Mouse (Mus musculus) spleen, adult 2 months (tissue): Measurements from ENCODE around the gene Depdc5. TPM values are rescaled to one million over a fixed set of nuclear protein-coding genes. Genes with fewer than 3 reads are reported as not detected.

Experiments used
- DNase-seq, 2 experiments: peaks; one replicate each; pipeline versions ENCODE4 v3.0.0 to v3.0.0-alpha.2; 2012 to 2021; ENCODE audit warnings: low spot score in 2 of 2, low read depth in 1 of 2
- H3K27ac ChIP-seq: fragments of 200-500 bp; 2 replicates; pipeline ENCODE4 v1.5.1; 2012; ENCODE audit warnings: low read length, inconsistent platforms; ENCODE audit not compliant: insufficient read depth
- H3K27me3 ChIP-seq: fragments of 200-500 bp; 2 replicates; pipeline ENCODE4 v1.6.1; 2012; ENCODE audit warnings: mild to moderate bottlenecking, moderate library complexity, low read length, inconsistent platforms; ENCODE audit not compliant: control insufficient read depth, insufficient read depth
- H3K36me3 ChIP-seq: fragments of 200-500 bp; 2 replicates; pipeline ENCODE4 v1.6.1; 2012; ENCODE audit warnings: mild to moderate bottlenecking, low read length, inconsistent platforms; ENCODE audit not compliant: control insufficient read depth, insufficient read depth
- H3K4me1 ChIP-seq: fragments of 200-500 bp; 2 replicates; pipeline ENCODE4 v1.6.1; 2011; ENCODE audit warnings: inconsistent platforms; ENCODE audit not compliant: control insufficient read depth, insufficient read depth, insufficient read length
- H3K4me3 ChIP-seq: fragments of 200-500 bp; 2 replicates; pipeline ENCODE4 v1.5.1; 2011; ENCODE audit warnings: mild to moderate bottlenecking, inconsistent platforms; ENCODE audit not compliant: insufficient read depth, insufficient read length; ENCODE audit errors: extremely low read depth
- CTCF ChIP-seq: fragments of 200-500 bp; IDR thresholded peaks from 2 replicates; pipeline ENCODE4 v1.5.1; 2011; ENCODE audit warnings: mild to moderate bottlenecking, inconsistent platforms; ENCODE audit not compliant: insufficient read depth, insufficient read length, insufficient replicate concordance; ENCODE audit errors: extremely low read depth
- POLR2A ChIP-seq: fragments of 200-500 bp; IDR thresholded peaks from 2 replicates; pipeline ENCODE4 v1.6.1; 2011; ENCODE audit warnings: low read depth, low read length, inconsistent platforms
- WGBS: fragments of 180-500 bp; shearing (Covaris S2); methylation state at CpG from one replicate; pipeline ENCODE4 v1.1.7; 2018; 5-methylcytosine and 5-hydroxymethylcytosine counted together
- polyA plus RNA-seq: library from polyadenylated mRNA; depleted of rRNA; stranded (reverse); fragments of >200 nt; gene quantifications from 2 replicates; pipeline ENCODE4 v1.2.3, GENCODE M21; 2012

Gene Depdc5
- polyA plus RNA-seq, 1 experiment, result 12.4 TPM

DNA sequence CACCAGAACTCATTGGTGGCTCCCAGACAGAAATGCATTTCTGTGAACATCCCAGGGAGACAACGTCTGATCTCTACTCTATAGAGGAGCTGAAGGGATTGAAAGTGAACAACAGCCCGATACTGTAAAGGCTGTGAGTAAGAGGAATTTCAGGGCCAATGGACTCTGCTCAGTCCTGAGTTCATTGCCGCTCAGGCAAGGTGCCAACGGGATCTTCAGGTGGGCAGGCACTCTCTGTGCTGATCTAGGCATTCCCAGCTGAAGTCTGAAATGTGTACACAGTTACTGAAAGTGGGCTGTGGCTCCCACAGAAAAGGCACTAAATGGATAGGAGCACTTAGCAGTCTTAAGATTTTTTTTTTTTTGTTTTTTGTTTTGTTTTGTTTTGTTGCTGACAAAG is 135.3 kb downstream of the Depdc5 start:
- no peak overlapping the region for H3K4me3 ChIP-seq
- H3K27ac ChIP-seq, result no peak overlapping the region
- no peaks in the 10 kb centered on the region for H3K36me3 ChIP-seq
- TF ChIP-seq CTCF (no peak), POLR2A (no peak)
- no peaks in the 10 kb centered on the region for H3K27me3 ChIP-seq
- no peaks in the 10 kb centered on the region for H3K4me1 ChIP-seq
- WGBS, result 94% methylated on average over 4 of the region's 4 CpGs
- DNase-seq, result no peak

DNA sequence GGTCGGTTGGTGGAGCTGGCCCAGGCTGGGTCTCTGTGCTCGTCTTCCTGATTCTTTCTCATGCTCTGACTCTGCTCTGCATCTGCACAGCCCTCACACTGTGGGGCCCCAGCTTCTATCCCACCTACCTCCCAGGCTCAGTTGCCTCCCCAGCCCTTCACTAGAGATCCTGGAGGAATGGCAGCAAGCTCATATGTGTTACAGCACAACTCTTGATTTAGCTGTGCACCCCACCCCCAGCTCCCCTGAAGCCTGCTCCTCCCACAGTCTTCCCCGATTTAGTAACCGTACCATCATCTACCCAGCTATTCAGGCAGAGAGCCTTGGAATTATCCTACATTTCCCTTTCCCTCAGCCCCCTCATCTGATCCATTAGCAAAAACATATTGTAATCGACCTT is 137.6 kb downstream of the Depdc5 start:
- H3K27me3 ChIP-seq, result no peaks in the 10 kb centered on the region
- H3K4me3 ChIP-seq, result no peak overlapping the region
- H3K27ac ChIP-seq, result no peak overlapping the region
- H3K4me1 ChIP-seq, result no peaks in the 10 kb centered on the region
- no peaks in the 10 kb centered on the region for H3K36me3 ChIP-seq
- DNase-seq, result no peak
- WGBS, result 87% methylated on average over 5 of the region's 5 CpGs
- no peak for TF ChIP-seq CTCF
- TF ChIP-seq POLR2A, result no peak

DNA sequence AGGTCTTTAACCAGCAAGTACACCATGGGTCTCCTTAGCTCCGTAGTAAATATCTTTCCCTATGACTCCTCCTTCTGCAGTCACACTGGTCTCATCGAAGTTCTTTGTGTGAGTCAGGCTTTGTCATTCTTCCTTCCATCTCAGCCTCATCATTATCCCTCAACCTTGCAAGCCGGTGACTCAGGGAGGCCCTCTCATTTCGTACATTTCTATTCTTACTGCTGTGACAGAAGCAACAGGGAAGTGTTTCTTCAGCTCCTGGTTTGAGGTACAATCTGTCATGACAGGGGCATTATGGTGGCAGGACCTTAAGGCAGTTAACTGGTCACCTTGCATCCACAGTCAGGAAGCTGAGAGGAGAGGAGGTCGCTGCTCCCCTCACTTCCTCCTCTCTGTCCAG is 139.3 kb downstream of the Depdc5 start:
- no peak for DNase-seq
- no peaks in the 10 kb centered on the region for H3K27me3 ChIP-seq
- H3K4me3 ChIP-seq, result no peak overlapping the region
- no peaks in the 10 kb centered on the region for H3K4me1 ChIP-seq
- 80% methylated on average over 5 of the region's 5 CpGs for WGBS
- no peak overlapping the region for H3K27ac ChIP-seq
- TF ChIP-seq CTCF (no peak), POLR2A (no peak)
- H3K36me3 ChIP-seq, result no peaks in the 10 kb centered on the region

DNA sequence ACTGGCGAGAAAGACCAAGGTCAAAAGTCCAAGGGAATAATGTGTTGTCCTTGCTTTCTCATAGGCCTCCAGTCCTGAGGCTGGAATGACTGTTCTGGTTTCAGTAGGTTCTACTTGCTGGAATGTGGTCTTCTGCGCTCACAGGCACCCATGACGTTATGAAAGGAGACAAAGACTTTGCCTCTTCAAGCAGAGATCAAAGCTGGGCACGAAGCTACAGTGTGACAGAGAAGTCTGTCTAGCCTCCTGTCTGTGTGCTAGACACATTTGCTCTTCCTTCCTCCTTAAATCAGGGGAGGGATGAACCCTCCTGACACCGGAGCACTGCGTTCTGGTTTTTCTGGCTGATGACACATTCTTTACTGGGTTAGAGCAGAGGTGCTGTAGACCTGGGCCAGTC is 140.0 kb downstream of the Depdc5 start:
- Histone ChIP-seq H3K36me3 (no peaks in the 10 kb centered on the region), H3K27me3 (no peaks in the 10 kb centered on the region), H3K4me3 (no peak overlapping the region), H3K27ac (no peak overlapping the region), H3K4me1 (no peaks in the 10 kb centered on the region)
- 63% methylated on average over 6 of the region's 6 CpGs for WGBS
- DNase-seq, result no peak
- TF ChIP-seq POLR2A (no peak), CTCF (no peak)

- Histone ChIP-seq H3K36me3 (no peaks in the 10 kb centered on the region), H3K4me1 (no peaks in the 10 kb centered on the region), H3K4me3 (no peak overlapping the region), H3K27ac (no peak overlapping the region), H3K27me3 (no peaks in the 10 kb centered on the region)
- 84% methylated on average over 4 of the region's 4 CpGs for WGBS
- TF ChIP-seq CTCF (no peak), POLR2A (no peak)
- DNase-seq, result no peak
Measured at GRCm38 (mm10) chr5:33004110-33004509, 140.6 kb downstream of the Depdc5 start.

DNA sequence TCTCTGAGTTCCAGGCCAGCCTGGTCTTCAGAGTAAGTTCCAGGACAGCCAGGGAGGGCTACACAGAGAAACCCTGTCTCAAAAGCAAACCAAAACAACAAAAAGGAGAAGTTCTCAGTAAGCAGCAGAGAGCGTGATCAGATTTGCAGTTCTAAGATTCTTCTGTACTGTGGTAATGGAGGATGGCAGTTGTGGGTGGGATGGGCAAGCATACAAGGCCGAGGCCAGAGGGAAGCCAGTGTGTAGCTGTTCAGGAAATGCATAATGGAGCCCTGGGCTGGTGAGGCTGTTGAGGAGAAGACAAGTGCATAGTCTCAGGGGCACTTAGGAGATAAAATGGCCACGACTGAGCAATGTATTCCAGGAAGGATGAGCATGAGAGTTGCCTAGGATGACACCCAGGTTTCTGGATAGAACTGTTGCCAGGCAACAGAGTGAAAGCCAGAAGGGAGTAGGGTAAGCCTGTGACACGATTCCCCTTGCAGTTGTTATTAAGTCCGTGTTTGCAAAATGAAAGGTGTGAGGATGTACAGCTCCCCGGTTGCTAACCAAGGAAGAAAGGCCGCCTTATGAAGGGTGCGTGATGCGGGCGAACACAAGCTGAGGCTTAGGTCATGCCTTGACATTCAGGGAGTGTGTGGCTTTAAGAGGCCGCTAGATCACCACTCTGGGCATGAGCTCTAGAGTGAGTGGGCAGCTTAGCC is 142.1 kb downstream of the Depdc5 start:
- no peaks in the 10 kb centered on the region; the same call in 1 of the 2 replicates for H3K4me1 ChIP-seq
- TF ChIP-seq CTCF, result no peak
- TF ChIP-seq POLR2A, result no peak
- DNase-seq, result no peak
- 61% methylated on average over 11 of the region's 11 CpGs for WGBS
- H3K27me3 ChIP-seq, result no peaks in the 10 kb centered on the region
- no peak overlapping the region for H3K4me3 ChIP-seq
- H3K36me3 ChIP-seq, result no peaks in the 10 kb centered on the region
- no peak overlapping the region for H3K27ac ChIP-seq

DNA sequence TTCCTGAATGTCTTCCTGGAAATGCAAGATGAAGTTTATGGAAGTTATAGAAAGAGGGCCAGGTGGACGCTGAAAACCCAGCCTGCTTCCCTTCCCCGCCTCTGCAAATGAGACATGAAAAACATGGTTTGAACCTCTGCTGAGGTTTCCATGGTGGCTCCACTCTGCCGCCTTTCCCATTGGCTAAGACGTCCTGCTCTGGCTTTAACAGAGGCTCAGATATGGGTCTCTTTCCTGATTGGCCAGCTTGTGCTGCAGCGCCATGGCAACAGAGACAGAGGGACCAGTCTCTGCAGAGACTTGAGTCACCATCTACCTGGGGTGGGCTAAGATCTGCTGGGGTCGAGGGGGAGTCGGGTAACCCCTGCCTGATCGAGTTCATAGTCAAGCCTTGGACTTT is 143.2 kb downstream of the Depdc5 start:
- no peak overlapping the region for H3K4me3 ChIP-seq
- H3K27me3 ChIP-seq, result no peaks in the 10 kb centered on the region
- H3K4me1 ChIP-seq, result no peaks in the 10 kb centered on the region; the same call in 1 of the 2 replicates
- DNase-seq, result no peak
- no peak overlapping the region for H3K27ac ChIP-seq
- H3K36me3 ChIP-seq, result no peaks in the 10 kb centered on the region
- TF ChIP-seq POLR2A (no peak), CTCF (no peak)
- WGBS, result 84% methylated on average over 8 of the region's 8 CpGs
